In genomic region chr2:145700237-145700985, GRCm38 (mm10) we compare ENCODE assay signal across 14 mouse cellular contexts. TPM values are rescaled to one million over a fixed set of nuclear protein-coding genes. Genes with fewer than 3 reads are reported as not detected.
DNase-seq lines count a peak whose midpoint lies in the region; ATAC-seq and TF ChIP-seq lines count a peak whose summit lies in the region.
"Had no signal": no experiment of that assay in that cellular context is flagged by ENCODE, and none has a peak within 500 bp of the region (broad histone marks: within the 10 kb centered on the region; RNA-seq: fewer than 3 reads in every experiment).

No protein-coding gene starts in this region.

- H3K4me3 ChIP-seq in heart, adult 2 months: no peak overlapping the region
- no peak overlapping the region for H3K4me3 ChIP-seq in midbrain, postnatal 0 days (ENCODE audit: low read depth, low read length)
- no peak overlapping the region for H3K4me3 ChIP-seq in midbrain, embryonic 14.5 days (replicated peaks; ENCODE audit: low read depth, low read length)
- H3K4me3 ChIP-seq: embryonic facial prominence, embryonic 12.5 days; forebrain, embryonic 15.5 days; lung, embryonic 15.5 days; neural tube, embryonic 15.5 days; stomach, embryonic 15.5 days had no signal

- H3K79me2 ChIP-seq in heart, adult 2 months (replicated peaks; ENCODE audit: control insufficient read depth, insufficient read depth, low read length): no peaks in the 10 kb centered on the region

- no peak overlapping the region for H3K9ac ChIP-seq in heart, adult 2 months (ENCODE audit: low read depth, low read length)
- no peak overlapping the region for H3K9ac ChIP-seq in midbrain, postnatal 0 days (replicated peaks; ENCODE audit: low read length, poor library complexity, severe bottlenecking)
- no peak overlapping the region for H3K9ac ChIP-seq in midbrain, embryonic 14.5 days (replicated peaks; ENCODE audit: low read length)
- H3K9ac ChIP-seq: embryonic facial prominence, embryonic 12.5 days; forebrain, embryonic 15.5 days; lung, embryonic 15.5 days; neural tube, embryonic 15.5 days; stomach, embryonic 15.5 days had no signal

- WGBS in heart, adult 2 months: 41% methylated on average over 8 of the region's 8 CpGs
- 62% methylated on average over 8 of the region's 8 CpGs for WGBS in midbrain, postnatal 0 days
- WGBS in midbrain, embryonic 14.5 days: 68% methylated on average over 8 of the region's 8 CpGs

- TF ChIP-seq EP300 in heart, adult 2 months (IDR thresholded peaks at IDR 0.05; ENCODE audit: insufficient read depth, low read depth, low read length): no peak

- H3K4me1 ChIP-seq in heart, adult 2 months (ENCODE audit: control insufficient read depth, insufficient read depth, low read length): peaks cover 7% of the 10 kb centered on the region
- no peaks in the 10 kb centered on the region for H3K4me1 ChIP-seq in midbrain, postnatal 0 days (ENCODE audit: insufficient read depth, low read length)
- H3K4me1 ChIP-seq in midbrain, embryonic 14.5 days (ENCODE audit: control insufficient read depth, insufficient read depth, low read length): no peaks in the 10 kb centered on the region
- H3K4me1 ChIP-seq: embryonic facial prominence, embryonic 12.5 days; forebrain, embryonic 15.5 days; stomach, embryonic 15.5 days had no signal

- no peaks in the 10 kb centered on the region for H3K27me3 ChIP-seq in heart, adult 2 months (ENCODE audit: control insufficient read depth, insufficient read depth, low read length)
- H3K27me3 ChIP-seq in midbrain, postnatal 0 days (ENCODE audit: insufficient read depth, low read length): no peaks in the 10 kb centered on the region
- no peaks in the 10 kb centered on the region for H3K27me3 ChIP-seq in midbrain, embryonic 14.5 days (ENCODE audit: control insufficient read depth, insufficient read depth, low read length)
- H3K27me3 ChIP-seq: embryonic facial prominence, embryonic 12.5 days; forebrain, embryonic 15.5 days; lung, embryonic 15.5 days; neural tube, embryonic 15.5 days; stomach, embryonic 15.5 days had no signal

- intact Hi-C loops in heart, adult 2 months (cut with DNase I): loop anchor here (2.0 kb wide), 1 partner anchor 182 kb away; no protein-coding TSS in a partner anchor
- intact Hi-C loops in heart, postnatal 36 days (cut with DNase I): no loop called here

- TF ChIP-seq POLR2A in heart, adult 2 months (IDR thresholded peaks at IDR 0.05; ENCODE audit: insufficient read depth, low read depth, low read length): no peak

- peak overlapping the region; percentile 10; the same call in 1 of the 2 replicates for H3K27ac ChIP-seq in heart, adult 2 months
- H3K27ac ChIP-seq in midbrain, postnatal 0 days (ENCODE audit: low read depth, low read length): no peak overlapping the region
- no peak overlapping the region for H3K27ac ChIP-seq in midbrain, embryonic 14.5 days (replicated peaks; ENCODE audit: low read depth, low read length)
- H3K27ac ChIP-seq: embryonic facial prominence, embryonic 12.5 days; forebrain, embryonic 15.5 days; lung, embryonic 15.5 days; neural tube, embryonic 15.5 days; stomach, embryonic 15.5 days had no signal

- no peak overlapping the region for H3K4me2 ChIP-seq in midbrain, postnatal 0 days (ENCODE audit: low read depth, low read length, poor library complexity, severe bottlenecking)
- H3K4me2 ChIP-seq in midbrain, embryonic 14.5 days (ENCODE audit: low read length): no peak overlapping the region
- H3K4me2 ChIP-seq: embryonic facial prominence, embryonic 12.5 days; forebrain, embryonic 15.5 days; lung, embryonic 15.5 days; neural tube, embryonic 15.5 days; stomach, embryonic 15.5 days had no signal

- H3K9me3 ChIP-seq in midbrain, postnatal 0 days (ENCODE audit: low read length): no peaks in the 10 kb centered on the region
- H3K9me3 ChIP-seq in midbrain, embryonic 14.5 days (ENCODE audit: control insufficient read depth, low read length): no peaks in the 10 kb centered on the region
- H3K9me3 ChIP-seq: embryonic facial prominence, embryonic 12.5 days; forebrain, embryonic 15.5 days; lung, embryonic 15.5 days; neural tube, embryonic 15.5 days; stomach, embryonic 15.5 days had no signal

- DNase-seq in heart, adult 2 months: no peak
- no peak for DNase-seq in heart, postnatal 36 days
- peak; percentile 44 for DNase-seq in midbrain, postnatal 0 days (ENCODE audit: low spot score)
- no peak for DNase-seq in midbrain, embryonic 14.5 days
- DNase-seq in fibroblast of lung, adult 2 months (ENCODE audit: low read depth): peak; percentile 14
- peak; percentile 17 for DNase-seq in mesoderm, embryonic 11.5 days (ENCODE audit: low read depth, low spot score)
- DNase-seq in urinary bladder, postnatal 36 days (ENCODE audit: low spot score in 2 of 2): no peak

- no peak for ATAC-seq in midbrain, postnatal 0 days (ENCODE audit: low FRiP score)
- no peak for ATAC-seq in midbrain, embryonic 14.5 days (ENCODE audit: low FRiP score, low TSS enrichment)

- no peaks in the 10 kb centered on the region; the same call in 1 of the 2 replicates for H3K36me3 ChIP-seq in heart, adult 2 months (ENCODE audit: control insufficient read depth, insufficient read depth, low read length)
- no peaks in the 10 kb centered on the region for H3K36me3 ChIP-seq in midbrain, postnatal 0 days (ENCODE audit: insufficient read depth, low read length)
- H3K36me3 ChIP-seq in midbrain, embryonic 14.5 days (ENCODE audit: control insufficient read depth, insufficient read depth, low read length): no peaks in the 10 kb centered on the region
- H3K36me3 ChIP-seq: embryonic facial prominence, embryonic 12.5 days; forebrain, embryonic 15.5 days; G1E; lung, embryonic 15.5 days; neural tube, embryonic 15.5 days; stomach, embryonic 15.5 days had no signal

- TF ChIP-seq CTCF in heart, adult 2 months (IDR thresholded peaks at IDR 0.05): no peak
- no peak for TF ChIP-seq CTCF in midbrain, postnatal 0 days (IDR thresholded peaks at IDR 0.05)

RNA-seq across cellular contexts. Expression of gene Rin2, which starts 25.4 kb away (rescaled TPM):
- 10 to 100 TPM; 18.8 to 20.2 TPM for total RNA-seq in heart, adult 2 months (2021)
- 9.0 and 17.6 TPM in 2 replicates for polyA plus RNA-seq in heart, adult 2 months (2012; rRNA removed)
- total RNA-seq in heart, postnatal 36 days (2021): 10 to 100 TPM; 20.6 to 27.9 TPM
- total RNA-seq in midbrain, postnatal 0 days (2014; rRNA removed): 18.0 and 19.5 TPM in 2 replicates
- 10.5 and 10.6 TPM in 2 replicates for polyA plus RNA-seq in midbrain, postnatal 0 days (2015; fragmentation: Nextera tagmentation; extraction: Ambion mirVana)
- 9.5 and 14.6 TPM in 2 replicates for polyA plus RNA-seq in midbrain, embryonic 14.5 days (2014; fragmentation: Nextera tagmentation; extraction: Ambion mirVana)
- total RNA-seq: megakaryocyte-erythroid progenitor cell, adult 5-6 weeks had no signal
- polyA plus RNA-seq: G1E had no signal

Comparison
In these comparisons a context has a peak if more than half of its experiments do, and no peak if none do; other contexts are left out.
1. DNase-seq: peak in midbrain, postnatal 0 days (single experiment), fibroblast of lung, adult 2 months (single experiment) and mesoderm, embryonic 11.5 days (single experiment); none in heart, adult 2 months (0 of 2), heart, postnatal 36 days (0 of 2), midbrain, embryonic 14.5 days (single experiment) and urinary bladder, postnatal 36 days (0 of 2).